Mouse (Mus musculus): ENCODE measurements at regions not wholly inside any gene's neighbourhood (a gene's known extent, or its start where the extent isn't known, plus 50 kb on each side); places are given as distances from the start of the nearest gene placed in this dataset.

- no peak for TF ChIP-seq CTCF (IDR thresholded peaks at IDR 0.05; ENCODE audit: borderline replicate concordance, extremely low read depth, insufficient read depth, insufficient read length)
- no peak for TF ChIP-seq POLR2A (IDR thresholded peaks at IDR 0.05; ENCODE audit: borderline replicate concordance, extremely low read depth, insufficient read depth, insufficient read length, poor library complexity, severe bottlenecking)
Observed at GRCm38 (mm10) chr4:55697108-55697507, 164.8 kb upstream of the Klf4 start.

All from brain, embryonic 14.5 days (tissue).